Mouse (Mus musculus) stomach, embryonic 15.5 days (tissue): ENCODE results near the gene Atg7. TPM values are rescaled to one million over a fixed set of nuclear protein-coding genes. Genes with fewer than 3 reads are reported as not detected.

Experiments used
- ATAC-seq: fragments of 200-750 bp; cut with Nextera tagmentation; 2 replicates; pipeline ENCODE4 v1.8.0; 2017; ENCODE audit warnings: low read depth, moderate number of reproducible peaks, moderate TSS enrichment; ENCODE audit not compliant: insufficient read depth, low FRiP score
- H3K27ac ChIP-seq: fragments of 300-500 bp; sonication (generic); 2 replicates; pipeline ENCODE4 v1.5.1; 2015; ENCODE audit warnings: mild to moderate bottlenecking, inconsistent platforms
- H3K27me3 ChIP-seq: fragments of 300-500 bp; sonication (generic); replicated peaks from 2 replicates; pipeline ENCODE4 v1.6.1; 2015; ENCODE audit warnings: inconsistent platforms
- H3K36me3 ChIP-seq: fragments of 300-500 bp; sonication (generic); 2 replicates; pipeline ENCODE4 v1.6.1; 2015; ENCODE audit warnings: inconsistent platforms
- H3K4me1 ChIP-seq: fragments of 300-500 bp; sonication (generic); 2 replicates; pipeline ENCODE4 v1.6.1; 2015; ENCODE audit warnings: inconsistent platforms
- H3K4me2 ChIP-seq: fragments of 300-500 bp; sonication (generic); 2 replicates; pipeline ENCODE4 v1.6.1; 2015; ENCODE audit warnings: mild to moderate bottlenecking, inconsistent platforms
- H3K4me3 ChIP-seq: fragments of 300-500 bp; sonication (generic); replicated peaks from 2 replicates; pipeline ENCODE4 v1.5.1; 2015; ENCODE audit warnings: inconsistent platforms
- H3K9ac ChIP-seq: fragments of 300-500 bp; sonication (generic); 2 replicates; pipeline ENCODE4 v1.6.1; 2015; ENCODE audit warnings: inconsistent platforms
- H3K9me3 ChIP-seq: fragments of 300-500 bp; sonication (generic); 2 replicates; pipeline ENCODE4 v1.6.1; 2016; ENCODE audit warnings: inconsistent platforms
- WGBS: fragments of 180-500 bp; shearing (Covaris S2); methylation state at CpG from one replicate; pipeline ENCODE4 v1.1.7; 2015; 5-methylcytosine and 5-hydroxymethylcytosine counted together
- polyA plus RNA-seq: library from polyadenylated mRNA; unstranded; fragments of >200 nt; fragmentation: Nextera tagmentation; extraction: Ambion mirVana; gene quantifications from 2 replicates; pipeline ENCODE4 v1.2.1, GENCODE M21; 2015

Atg7 gene
- polyA plus RNA-seq, 1 experiment from 2014 or later, result 18.4 TPM

GRCm38 (mm10) chr6:114809431-114809811 is 166.5 kb downstream of the Atg7 start:
- no peaks in the 10 kb centered on the region for H3K4me1 ChIP-seq
- no peak overlapping the region for H3K4me3 ChIP-seq
- H3K36me3 ChIP-seq, result no peaks in the 10 kb centered on the region
- ATAC-seq, result no peak
- no peak overlapping the region for H3K9ac ChIP-seq
- H3K27ac ChIP-seq, result no peak overlapping the region
- no peak overlapping the region for H3K4me2 ChIP-seq
- no peaks in the 10 kb centered on the region for H3K27me3 ChIP-seq
- no peaks in the 10 kb centered on the region for H3K9me3 ChIP-seq
- 59% methylated on average over 1 of the region's 1 CpGs for WGBS

GRCm38 (mm10) chr6:114812322-114812721 is 169.4 kb downstream of the Atg7 start:
- H3K27me3 ChIP-seq, result no peaks in the 10 kb centered on the region
- ATAC-seq, result no peak
- H3K9me3 ChIP-seq, result no peaks in the 10 kb centered on the region
- H3K4me3 ChIP-seq, result no peak overlapping the region
- H3K36me3 ChIP-seq, result no peaks in the 10 kb centered on the region
- H3K9ac ChIP-seq, result no peak overlapping the region
- H3K4me1 ChIP-seq, result no peaks in the 10 kb centered on the region; the same call in 1 of the 2 replicates
- H3K27ac ChIP-seq, result no peak overlapping the region
- WGBS, result 78% methylated on average over 5 of the region's 5 CpGs
- H3K4me2 ChIP-seq, result no peak overlapping the region

DNA sequence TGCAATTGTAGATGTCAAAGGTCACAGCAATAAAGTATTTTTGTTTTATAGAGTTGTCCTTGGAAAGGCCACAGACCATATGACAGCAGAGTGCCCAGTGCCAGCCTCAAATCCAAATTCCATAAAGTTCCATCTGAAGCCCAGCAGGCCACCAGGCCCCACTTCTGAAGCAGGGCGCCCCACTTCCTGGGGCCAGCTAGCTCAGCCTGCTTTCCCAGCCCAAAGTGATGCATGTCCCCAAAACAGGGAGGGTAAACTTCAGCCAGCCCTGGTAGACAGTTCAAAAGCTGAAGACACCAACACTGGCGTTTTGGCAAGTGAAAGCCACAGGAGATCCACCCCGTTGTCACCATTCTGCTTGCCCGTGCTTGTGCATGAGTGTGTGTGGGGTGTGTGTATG is 169.9 kb downstream of the Atg7 start:
- no peak overlapping the region for H3K4me2 ChIP-seq
- ATAC-seq, result no peak
- WGBS, result 81% methylated on average over 4 of the region's 4 CpGs

GRCm38 (mm10) chr6:114814199-114814881 is 171.4 kb downstream of the Atg7 start:
- H3K9me3 ChIP-seq, result no peaks in the 10 kb centered on the region
- no peaks in the 10 kb centered on the region for H3K36me3 ChIP-seq
- H3K27me3 ChIP-seq, result no peaks in the 10 kb centered on the region
- ATAC-seq, result no peak
- no peak overlapping the region for H3K9ac ChIP-seq
- 61% methylated on average over 6 of the region's 6 CpGs for WGBS
- H3K27ac ChIP-seq, result no peak overlapping the region
- H3K4me1 ChIP-seq, result peaks cover 8% of the 10 kb centered on the region
- no peak overlapping the region for H3K4me3 ChIP-seq
- no peak overlapping the region for H3K4me2 ChIP-seq

More for the DNA sequence above, 169.9 kb downstream of the Atg7 start:
- H3K4me1 ChIP-seq, result no peaks in the 10 kb centered on the region; the same call in 1 of the 2 replicates
- no peaks in the 10 kb centered on the region for H3K36me3 ChIP-seq
- H3K9ac ChIP-seq, result no peak overlapping the region
- no peaks in the 10 kb centered on the region for H3K27me3 ChIP-seq
- no peak overlapping the region for H3K27ac ChIP-seq
- no peaks in the 10 kb centered on the region for H3K9me3 ChIP-seq
- no peak overlapping the region for H3K4me3 ChIP-seq

DNA sequence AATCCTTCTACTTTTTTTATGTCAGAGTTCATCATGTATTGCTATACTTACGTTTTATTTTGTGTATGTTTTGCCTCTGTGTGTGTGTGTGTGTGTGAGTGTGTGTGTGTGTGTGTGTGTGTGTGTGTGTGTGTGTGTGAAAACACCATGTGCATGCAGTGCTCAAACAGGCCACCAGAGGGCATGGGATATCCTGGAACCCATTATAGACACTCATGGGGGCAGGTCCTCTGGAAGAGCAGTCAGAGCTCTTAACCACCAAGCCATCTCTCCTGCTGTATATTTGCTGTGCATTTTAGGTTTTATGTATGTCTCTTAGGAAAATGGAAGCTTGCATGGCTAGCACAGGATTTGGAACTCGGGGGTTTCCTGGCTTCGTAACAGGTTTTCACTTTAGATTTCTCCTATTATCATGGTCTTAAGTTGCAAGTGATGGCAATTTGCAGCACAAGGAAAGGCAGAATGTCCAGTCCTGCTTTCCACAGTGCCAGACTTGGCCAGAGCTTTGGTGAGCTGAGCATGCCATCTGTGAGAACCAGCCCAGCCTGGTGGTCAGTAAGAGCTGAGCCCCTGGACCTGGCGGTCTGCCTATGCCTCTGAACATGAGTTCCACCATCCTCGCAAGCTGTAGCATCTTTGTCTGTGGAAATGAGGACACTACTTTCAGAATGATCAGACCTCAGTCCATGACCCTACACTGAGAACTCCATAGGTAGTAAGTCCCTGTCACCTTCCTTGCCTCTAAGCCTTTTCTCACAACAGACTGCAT is 172.2 kb downstream of the Atg7 start:
- peaks cover 8% of the 10 kb centered on the region for H3K4me1 ChIP-seq
- no peak overlapping the region for H3K27ac ChIP-seq
- H3K9ac ChIP-seq, result no peak overlapping the region
- H3K4me2 ChIP-seq, result no peak overlapping the region
- H3K9me3 ChIP-seq, result no peaks in the 10 kb centered on the region
- WGBS, result 93% methylated on average over 5 of the region's 5 CpGs
- H3K4me3 ChIP-seq, result no peak overlapping the region
- no peaks in the 10 kb centered on the region for H3K36me3 ChIP-seq
- no peak for ATAC-seq
- H3K27me3 ChIP-seq, result no peaks in the 10 kb centered on the region

- Histone ChIP-seq H3K9me3 (no peaks in the 10 kb centered on the region), H3K36me3 (no peaks in the 10 kb centered on the region), H3K4me1 (peaks cover 15% of the 10 kb centered on the region), H3K4me2 (no peak overlapping the region), H3K27me3 (no peaks in the 10 kb centered on the region), H3K4me3 (no peak overlapping the region), H3K9ac (no peak overlapping the region), H3K27ac (no peak overlapping the region)
- ATAC-seq, result no peak; the same call in 1 of the 2 replicates
- 27% methylated on average over 11 of the region's 11 CpGs for WGBS
Measured at GRCm38 (mm10) chr6:114817948-114818347, 175.1 kb downstream of the Atg7 start.

- Histone ChIP-seq H3K4me3 (no peak overlapping the region), H3K27ac (no peak overlapping the region), H3K36me3 (no peaks in the 10 kb centered on the region), H3K4me2 (no peak overlapping the region), H3K9ac (no peak overlapping the region), H3K9me3 (no peaks in the 10 kb centered on the region), H3K4me1 (peaks cover 15% of the 10 kb centered on the region), H3K27me3 (no peaks in the 10 kb centered on the region)
- peak; percentile 72 for ATAC-seq
- WGBS, result 55% methylated on average over 6 of the region's 6 CpGs
Measured at GRCm38 (mm10) chr6:114818471-114818870, 175.6 kb downstream of the Atg7 start.

- Histone ChIP-seq H3K4me1 (peaks cover 15% of the 10 kb centered on the region), H3K36me3 (no peaks in the 10 kb centered on the region), H3K27ac (no peak overlapping the region), H3K4me3 (no peak overlapping the region), H3K4me2 (no peak overlapping the region), H3K9ac (no peak overlapping the region), H3K27me3 (no peaks in the 10 kb centered on the region), H3K9me3 (no peaks in the 10 kb centered on the region)
- no peak; the same call in 1 of the 2 replicates for ATAC-seq
- 48% methylated on average over 9 of the region's 9 CpGs for WGBS
Measured at GRCm38 (mm10) chr6:114819971-114820481, 177.1 kb downstream of the Atg7 start.

GRCm38 (mm10) chr6:114821646-114822045 is 178.7 kb downstream of the Atg7 start:
- H3K27me3 ChIP-seq, result no peaks in the 10 kb centered on the region

DNA sequence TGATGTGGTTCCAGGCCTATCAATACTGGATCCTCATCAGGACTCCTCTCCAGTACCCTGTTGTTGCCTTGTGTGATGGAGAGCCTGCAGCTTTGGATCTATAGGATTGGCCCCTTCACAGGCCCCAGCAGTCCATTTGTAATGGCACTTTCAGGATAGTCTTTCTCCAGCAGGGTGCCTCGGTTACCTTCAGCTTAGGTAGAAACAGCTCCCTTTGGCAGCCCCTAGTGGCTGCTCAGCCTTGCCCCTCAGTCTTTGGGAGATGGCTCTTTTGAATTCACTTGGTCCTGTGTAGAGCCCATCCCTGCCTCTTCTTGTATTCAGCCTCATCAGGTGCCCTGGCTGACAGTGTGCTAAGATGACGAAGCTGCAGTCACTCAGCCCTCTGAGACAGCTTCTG is 184.0 kb downstream of the Atg7 start:
- no peaks in the 10 kb centered on the region for H3K9me3 ChIP-seq
- no peak overlapping the region for H3K9ac ChIP-seq
- H3K4me3 ChIP-seq, result no peak overlapping the region
- 67% methylated on average over 2 of the region's 2 CpGs for WGBS
- no peak overlapping the region for H3K27ac ChIP-seq
- no peak for ATAC-seq
- no peaks in the 10 kb centered on the region for H3K4me1 ChIP-seq
- no peaks in the 10 kb centered on the region for H3K36me3 ChIP-seq
- H3K27me3 ChIP-seq, result no peaks in the 10 kb centered on the region
- no peak overlapping the region for H3K4me2 ChIP-seq

More at GRCm38 (mm10) chr6:114821646-114822045, 178.7 kb downstream of the Atg7 start:
- H3K9ac ChIP-seq, result no peak overlapping the region
- WGBS, result 78% methylated on average over 7 of the region's 7 CpGs
- no peaks in the 10 kb centered on the region for H3K36me3 ChIP-seq
- H3K4me2 ChIP-seq, result no peak overlapping the region
- H3K27ac ChIP-seq, result no peak overlapping the region
- no peak for ATAC-seq
- no peaks in the 10 kb centered on the region for H3K9me3 ChIP-seq
- peaks cover 15% of the 10 kb centered on the region for H3K4me1 ChIP-seq
- no peak overlapping the region for H3K4me3 ChIP-seq

DNA sequence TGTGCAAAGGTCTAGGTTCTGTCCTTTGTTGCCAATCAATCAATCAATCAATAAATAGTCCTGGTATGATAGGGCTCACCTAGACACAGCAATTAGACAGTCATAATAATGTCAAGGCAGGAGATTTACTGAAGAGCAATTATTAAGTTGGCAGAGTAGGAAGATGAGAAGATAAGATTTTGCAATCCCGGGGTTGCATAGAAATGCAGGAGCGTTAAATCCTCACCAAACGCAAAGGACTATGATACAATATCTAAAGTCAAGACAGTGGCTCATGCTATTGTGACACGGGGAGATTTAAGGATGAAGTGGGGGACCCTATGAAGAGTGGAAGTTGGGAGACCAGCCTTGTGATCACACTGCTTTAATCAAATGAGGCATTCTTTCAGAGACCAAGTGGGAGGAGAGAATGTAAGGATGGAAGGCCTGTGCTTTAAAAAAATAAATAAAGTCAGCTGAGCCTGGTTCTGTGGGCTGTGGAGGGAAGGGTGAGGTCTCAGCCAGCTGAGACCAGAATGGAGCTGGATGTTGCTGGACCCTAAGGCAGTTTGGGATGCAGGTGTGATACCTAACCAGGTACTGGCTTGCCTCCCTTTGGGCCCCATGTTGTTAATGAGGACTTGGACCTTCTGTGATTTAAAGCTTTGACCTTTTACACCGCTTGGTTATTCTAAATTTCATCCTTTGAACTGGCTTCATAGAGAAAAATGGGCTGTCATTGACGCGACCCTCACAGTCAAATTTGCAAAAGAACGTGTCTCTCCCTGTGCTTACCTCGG is 187.0 kb downstream of the Atg7 start:
- no peaks in the 10 kb centered on the region for H3K9me3 ChIP-seq
- no peak overlapping the region for H3K27ac ChIP-seq
- H3K4me2 ChIP-seq, result no peak overlapping the region
- no peaks in the 10 kb centered on the region for H3K27me3 ChIP-seq
- H3K9ac ChIP-seq, result no peak overlapping the region
- WGBS, result 70% methylated on average over 9 of the region's 9 CpGs
- H3K4me3 ChIP-seq, result no peak overlapping the region
- H3K36me3 ChIP-seq, result no peaks in the 10 kb centered on the region
- H3K4me1 ChIP-seq, result 0 out of 2 replicates have a peak, but pooled peaks cover 9% of the 10 kb centered on the region
- no peak for ATAC-seq
